Mouse (Mus musculus) neural tube, embryonic 13.5 days (tissue): Measurements from ENCODE around the gene Ebf1. TPM values are rescaled to one million over a fixed set of nuclear protein-coding genes. Genes with fewer than 3 reads are reported as not detected.
A peak's percentile ranks its signal among the peaks of the same experiment; 100 is the strongest.

Source experiments
- ATAC-seq: fragments of 200-750 bp; cut with Nextera tagmentation; 2 replicates; pipeline ENCODE4 v1.8.0; 2017; ENCODE audit warnings: low read depth, mild to moderate bottlenecking, moderate TSS enrichment, moderate library complexity
- H3K27ac ChIP-seq: fragments of 300-500 bp; sonication (generic); replicated peaks from 2 replicates; pipeline ENCODE4 v1.5.1; 2015; ENCODE audit warnings: moderate library complexity, mild to moderate bottlenecking, inconsistent platforms
- H3K27me3 ChIP-seq: fragments of 300-500 bp; sonication (generic); 2 replicates; pipeline ENCODE4 v1.6.1; 2015; ENCODE audit warnings: mild to moderate bottlenecking, inconsistent platforms
- H3K36me3 ChIP-seq: fragments of 300-500 bp; sonication (generic); 2 replicates; pipeline ENCODE4 v1.6.1; 2015; ENCODE audit warnings: mild to moderate bottlenecking, inconsistent platforms
- H3K4me1 ChIP-seq: fragments of 300-500 bp; sonication (generic); replicated peaks from 2 replicates; pipeline ENCODE4 v1.6.1; 2015; ENCODE audit warnings: inconsistent platforms
- H3K4me2 ChIP-seq: fragments of 300-500 bp; sonication (generic); 2 replicates; pipeline ENCODE4 v1.6.1; 2015; ENCODE audit warnings: inconsistent platforms, mild to moderate bottlenecking, moderate library complexity
- H3K4me3 ChIP-seq: fragments of 300-500 bp; sonication (generic); 2 replicates; pipeline ENCODE4 v1.5.1; 2015; ENCODE audit warnings: mild to moderate bottlenecking, inconsistent platforms
- H3K9ac ChIP-seq: fragments of 300-500 bp; sonication (generic); 2 replicates; pipeline ENCODE4 v1.6.1; 2015; ENCODE audit warnings: moderate library complexity, mild to moderate bottlenecking, inconsistent platforms
- H3K9me3 ChIP-seq: fragments of 300-500 bp; sonication (generic); 2 replicates; pipeline ENCODE4 v1.6.1; 2016; ENCODE audit warnings: inconsistent platforms
- WGBS: fragments of 180-500 bp; shearing (Covaris S2); methylation state at CpG from one replicate; pipeline ENCODE4 v1.1.7; 2015; 5-methylcytosine and 5-hydroxymethylcytosine counted together
- polyA plus RNA-seq: library from polyadenylated mRNA; unstranded; fragments of >200 nt; fragmentation: Nextera tagmentation; extraction: Ambion mirVana; gene quantifications from 2 replicates; pipeline ENCODE4 v1.2.1, GENCODE M21; 2015

Ebf1 gene
- polyA plus RNA-seq, 1 experiment from 2014 or later, result 184 TPM

DNA sequence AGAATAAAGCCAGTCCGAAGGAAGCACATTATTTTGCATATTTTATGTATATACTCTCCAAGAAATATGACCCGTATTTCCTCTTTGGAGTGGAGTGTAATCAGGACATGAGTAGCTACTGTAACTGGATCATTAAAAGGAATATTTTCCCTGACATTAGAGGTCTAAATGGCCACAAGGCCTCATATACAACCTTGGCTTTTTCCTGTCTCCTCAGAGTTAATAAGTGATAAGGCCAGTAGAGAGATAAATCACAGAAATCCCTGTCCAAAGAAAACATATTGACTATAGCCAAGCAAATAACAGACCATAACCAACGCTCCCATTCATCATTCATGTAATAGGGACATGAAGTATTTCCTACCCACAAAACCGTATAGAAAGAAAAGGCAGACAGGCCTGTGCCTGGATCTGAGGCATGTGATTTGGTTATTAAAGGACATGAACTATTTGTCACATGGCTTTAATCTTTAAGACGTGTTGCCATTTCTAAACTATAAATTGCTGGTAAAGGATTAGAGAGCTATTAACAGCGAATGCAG is 315.9 kb downstream of the Ebf1 start:
- Histone ChIP-seq H3K36me3 (no peaks in the 10 kb centered on the region), H3K4me3 (no peak overlapping the region), H3K27me3 (no peaks in the 10 kb centered on the region), H3K4me1 (peaks cover 19% of the 10 kb centered on the region), H3K9ac (no peak overlapping the region), H3K27ac (peak overlapping the region; percentile 75), H3K9me3 (no peaks in the 10 kb centered on the region), H3K4me2 (no peak overlapping the region)
- 51% methylated on average over 6 of the region's 6 CpGs for WGBS
- no peak for ATAC-seq

DNA sequence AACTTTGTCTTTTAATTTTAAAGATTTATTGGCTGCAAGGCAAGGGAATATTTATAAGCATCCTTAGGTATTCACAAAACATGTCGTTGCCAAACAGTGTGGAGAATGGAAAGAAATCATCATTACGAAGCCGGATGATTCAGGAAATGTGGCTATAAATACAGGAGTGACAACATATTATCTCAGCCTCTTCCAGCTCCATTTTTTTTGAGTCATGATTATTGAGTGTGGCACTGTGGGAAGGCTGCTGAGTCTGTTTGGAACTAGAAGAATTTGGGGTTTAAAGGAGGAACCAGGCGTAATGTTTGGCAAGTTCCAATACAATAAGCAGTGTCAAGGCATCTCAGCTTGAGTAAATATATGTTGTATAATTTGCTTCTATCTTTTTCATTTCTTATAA is 326.7 kb downstream of the Ebf1 start:
- Histone ChIP-seq H3K9me3 (no peaks in the 10 kb centered on the region), H3K27ac (peak overlapping the region; percentile 38; the same call in 1 of the 2 replicates), H3K4me1 (peaks cover 28% of the 10 kb centered on the region), H3K9ac (no peak overlapping the region), H3K36me3 (no peaks in the 10 kb centered on the region), H3K4me2 (no peak overlapping the region), H3K27me3 (no peaks in the 10 kb centered on the region), H3K4me3 (no peak overlapping the region)
- 62% methylated on average over 4 of the region's 4 CpGs for WGBS
- no peak for ATAC-seq

DNA sequence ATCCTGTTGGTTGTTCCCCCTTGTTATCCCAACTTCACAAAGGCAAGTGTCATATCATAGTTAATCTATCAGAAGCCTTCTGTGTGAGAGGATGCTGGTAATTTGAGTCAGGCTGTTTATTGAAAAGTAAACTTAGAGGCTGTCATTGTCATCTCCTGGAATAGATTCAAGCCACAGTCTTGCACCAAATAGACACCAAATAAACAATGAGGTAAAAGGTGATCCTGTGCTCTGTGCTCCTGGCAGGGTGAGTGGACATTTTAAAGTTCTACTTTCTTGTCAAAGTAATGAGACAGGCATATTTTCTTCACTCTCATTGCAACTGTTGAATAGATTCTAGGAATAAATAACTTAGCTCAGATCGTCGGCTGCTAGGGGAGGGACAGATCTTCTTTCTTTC is 327.3 kb downstream of the Ebf1 start:
- Histone ChIP-seq H3K27ac (no peak overlapping the region), H3K4me3 (no peak overlapping the region), H3K27me3 (no peaks in the 10 kb centered on the region), H3K9me3 (no peaks in the 10 kb centered on the region), H3K36me3 (no peaks in the 10 kb centered on the region), H3K9ac (no peak overlapping the region), H3K4me1 (peaks cover 28% of the 10 kb centered on the region), H3K4me2 (no peak overlapping the region)
- no peak for ATAC-seq
- WGBS, result 95% methylated on average over 2 of the region's 2 CpGs

DNA sequence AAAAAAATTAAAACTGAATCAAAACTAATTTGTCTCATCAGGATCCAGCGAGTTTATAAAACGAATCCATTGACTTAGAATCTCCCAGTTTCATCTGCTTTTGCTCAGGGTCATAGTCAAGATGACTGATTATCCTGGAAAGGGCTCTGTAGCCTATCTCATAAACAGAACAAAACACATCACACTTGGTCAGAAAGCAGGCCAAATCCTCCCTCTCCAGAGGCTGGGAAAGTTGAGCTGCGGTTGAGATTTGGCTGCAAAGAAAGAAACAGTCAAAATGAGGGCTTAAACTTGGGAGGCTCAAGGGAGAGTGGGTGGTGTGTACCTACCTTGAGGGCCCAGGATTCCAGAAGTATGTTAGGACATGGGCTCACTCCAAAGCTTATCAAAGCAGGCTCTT is 329.5 kb downstream of the Ebf1 start:
- Histone ChIP-seq H3K9me3 (no peaks in the 10 kb centered on the region), H3K4me3 (no peak overlapping the region), H3K4me2 (no peak overlapping the region), H3K4me1 (peaks cover 22% of the 10 kb centered on the region), H3K9ac (no peak overlapping the region), H3K36me3 (no peaks in the 10 kb centered on the region), H3K27me3 (no peaks in the 10 kb centered on the region), H3K27ac (no peak overlapping the region)
- 92% methylated on average over 3 of the region's 3 CpGs for WGBS
- no peak for ATAC-seq

DNA sequence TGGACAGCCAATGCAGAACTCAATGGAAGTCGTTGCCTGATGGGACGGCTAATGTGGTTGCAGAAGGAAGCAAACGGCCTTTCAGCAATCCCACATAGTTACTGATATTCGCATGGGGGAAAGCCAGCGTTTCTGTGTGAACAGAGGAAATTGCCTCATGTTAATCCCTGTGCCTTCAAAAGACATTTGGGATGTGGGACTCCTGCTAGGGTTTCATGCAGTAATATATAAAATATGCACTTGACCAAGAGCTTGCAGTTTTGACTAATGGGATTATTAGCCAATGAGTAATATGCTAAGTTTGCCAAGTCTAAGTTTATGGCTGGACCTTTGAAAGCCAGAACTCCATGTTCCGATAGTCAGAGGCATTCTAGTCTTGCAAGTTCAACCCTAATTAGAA is 331.4 kb downstream of the Ebf1 start:
- peaks cover 17% of the 10 kb centered on the region for H3K4me1 ChIP-seq
- no peaks in the 10 kb centered on the region for H3K27me3 ChIP-seq
- no peak overlapping the region for H3K4me3 ChIP-seq
- no peak for ATAC-seq
- H3K27ac ChIP-seq, result no peak overlapping the region
- H3K9ac ChIP-seq, result no peak overlapping the region
- H3K36me3 ChIP-seq, result no peaks in the 10 kb centered on the region
- no peaks in the 10 kb centered on the region for H3K9me3 ChIP-seq
- no peak overlapping the region for H3K4me2 ChIP-seq
- WGBS, result 89% methylated on average over 6 of the region's 6 CpGs

DNA sequence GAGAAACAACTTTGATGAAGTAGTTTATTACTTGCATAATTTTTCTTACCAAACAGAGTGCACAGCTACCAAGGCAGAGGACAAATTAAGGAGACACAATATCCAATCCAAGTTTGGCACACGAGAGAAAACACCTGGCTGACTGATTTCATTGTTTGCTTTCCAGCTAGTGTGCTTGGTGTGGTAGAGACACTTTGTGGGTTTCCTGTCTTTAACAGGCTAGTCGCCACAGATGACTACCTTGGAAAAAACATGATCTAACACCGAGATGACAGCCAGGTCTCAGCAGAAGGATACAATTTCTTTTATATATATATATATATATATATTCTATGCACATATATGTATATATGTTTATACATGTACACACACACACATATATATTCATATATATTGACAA is 332.0 kb downstream of the Ebf1 start:
- no peak overlapping the region for H3K9ac ChIP-seq
- H3K9me3 ChIP-seq, result no peaks in the 10 kb centered on the region
- H3K27me3 ChIP-seq, result no peaks in the 10 kb centered on the region
- 87% methylated on average over 3 of the region's 3 CpGs for WGBS
- H3K36me3 ChIP-seq, result no peaks in the 10 kb centered on the region
- no peak overlapping the region for H3K4me2 ChIP-seq
- no peak overlapping the region for H3K4me3 ChIP-seq
- peaks cover 17% of the 10 kb centered on the region; the same call in 1 of the 2 replicates for H3K4me1 ChIP-seq
- no peak overlapping the region for H3K27ac ChIP-seq
- no peak for ATAC-seq

DNA sequence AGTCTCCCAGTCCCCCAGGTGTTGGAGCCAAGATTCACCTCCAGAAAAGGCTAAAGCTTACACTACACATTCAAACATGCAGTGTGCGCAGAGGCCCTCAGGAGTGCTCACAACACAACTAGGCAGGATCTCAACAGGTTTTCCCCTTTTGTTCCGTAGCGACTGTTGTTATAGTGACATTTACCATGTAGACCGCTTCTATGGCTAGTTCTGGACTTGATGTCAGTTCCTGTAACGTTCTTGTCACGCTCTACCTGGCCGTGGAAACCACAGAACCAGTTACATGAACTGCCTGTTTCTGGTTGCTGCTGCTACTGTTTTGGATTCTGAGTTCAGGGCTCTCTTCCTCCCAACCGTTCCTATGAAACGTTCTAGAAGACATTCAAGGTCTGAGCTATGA is 333.2 kb downstream of the Ebf1 start:
- Histone ChIP-seq H3K4me2 (no peak overlapping the region), H3K4me1 (peaks cover 14% of the 10 kb centered on the region; the same call in 1 of the 2 replicates), H3K36me3 (no peaks in the 10 kb centered on the region), H3K27ac (no peak overlapping the region), H3K9ac (no peak overlapping the region), H3K27me3 (no peaks in the 10 kb centered on the region), H3K9me3 (no peaks in the 10 kb centered on the region), H3K4me3 (no peak overlapping the region)
- WGBS, result 93% methylated on average over 9 of the region's 9 CpGs
- ATAC-seq, result no peak

DNA sequence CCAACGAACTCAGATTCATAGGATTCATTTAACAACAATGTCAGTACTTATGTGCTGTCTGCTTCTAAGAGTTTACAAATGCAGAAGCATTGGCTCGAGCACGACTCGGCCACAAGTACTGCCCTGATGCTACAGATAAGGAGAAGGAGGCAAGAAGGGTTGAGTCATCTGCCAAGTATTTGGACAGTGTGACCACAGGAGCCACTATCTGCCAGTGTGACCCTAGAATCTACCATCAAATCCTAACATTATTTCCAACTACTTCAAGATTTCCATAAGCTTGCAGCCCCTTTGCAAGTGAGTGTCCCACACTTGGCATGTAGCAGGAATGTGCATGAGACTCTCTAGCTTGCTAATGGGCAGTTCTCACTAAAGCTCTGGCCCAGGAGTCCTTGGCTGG is 334.4 kb downstream of the Ebf1 start:
- ATAC-seq, result no peak
- Histone ChIP-seq H3K36me3 (no peaks in the 10 kb centered on the region), H3K9ac (no peak overlapping the region), H3K4me1 (peaks cover 14% of the 10 kb centered on the region; the same call in 1 of the 2 replicates), H3K9me3 (no peaks in the 10 kb centered on the region), H3K4me3 (no peak overlapping the region), H3K4me2 (no peak overlapping the region), H3K27ac (no peak overlapping the region), H3K27me3 (no peaks in the 10 kb centered on the region)
- 93% methylated on average over 4 of the region's 4 CpGs for WGBS

DNA sequence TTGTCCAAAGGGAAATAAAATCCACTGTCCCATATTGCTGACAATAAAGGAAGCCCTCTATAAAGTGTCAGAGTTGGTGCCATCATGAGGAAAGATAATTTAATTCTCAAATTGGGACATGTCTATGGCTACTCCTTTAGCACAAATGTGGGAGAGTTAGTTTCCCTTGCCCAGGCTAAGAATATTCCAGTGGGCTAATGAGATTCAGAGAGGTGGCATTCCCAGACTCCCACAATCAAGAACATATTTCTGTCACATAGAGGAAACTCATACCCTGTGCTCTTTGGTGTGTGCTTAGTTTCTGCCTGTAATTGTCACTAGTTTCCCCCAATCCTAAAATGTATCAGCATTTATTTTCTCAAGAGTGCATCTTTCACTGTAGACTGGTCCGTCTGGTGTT is 336.2 kb downstream of the Ebf1 start:
- H3K4me1 ChIP-seq, result peaks cover 14% of the 10 kb centered on the region; the same call in 1 of the 2 replicates
- no peak overlapping the region for H3K4me2 ChIP-seq
- no peak overlapping the region for H3K9ac ChIP-seq
- no peak overlapping the region for H3K4me3 ChIP-seq
- no peaks in the 10 kb centered on the region for H3K36me3 ChIP-seq
- H3K9me3 ChIP-seq, result no peaks in the 10 kb centered on the region
- H3K27ac ChIP-seq, result peak overlapping the region; percentile 56; the same call in 1 of the 2 replicates
- no peak for ATAC-seq
- no peaks in the 10 kb centered on the region for H3K27me3 ChIP-seq
- WGBS, result 58% methylated on average over 1 of the region's 1 CpGs

DNA sequence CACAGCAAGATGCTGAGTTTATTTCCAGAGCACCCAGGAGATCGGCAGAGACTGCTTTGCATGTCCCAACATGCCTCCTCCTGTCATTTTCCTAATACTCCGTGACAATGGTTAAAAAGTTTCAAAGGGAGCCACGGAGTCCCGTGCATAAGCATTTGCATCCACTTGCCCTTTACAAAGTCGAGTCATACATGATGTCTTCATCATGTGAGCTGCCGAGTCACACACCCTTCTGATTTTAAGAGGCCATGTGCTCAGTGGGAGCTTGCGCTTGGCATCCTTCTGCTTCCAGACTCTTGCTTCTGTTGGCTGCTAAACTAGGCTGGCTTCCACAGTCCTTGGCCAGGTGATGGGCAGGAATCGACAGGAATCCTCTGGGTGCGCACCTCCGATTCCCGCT is 336.7 kb downstream of the Ebf1 start:
- 0 out of 2 replicates have a peak overlapping the region, but pooled peaks have one; percentile 23 for H3K27ac ChIP-seq
- no peak overlapping the region for H3K4me2 ChIP-seq
- no peaks in the 10 kb centered on the region for H3K9me3 ChIP-seq
- no peaks in the 10 kb centered on the region for H3K27me3 ChIP-seq
- H3K4me3 ChIP-seq, result no peak overlapping the region
- 79% methylated on average over 11 of the region's 11 CpGs for WGBS
- no peak for ATAC-seq
- H3K9ac ChIP-seq, result no peak overlapping the region
- H3K4me1 ChIP-seq, result peaks cover 14% of the 10 kb centered on the region; the same call in 1 of the 2 replicates
- H3K36me3 ChIP-seq, result no peaks in the 10 kb centered on the region

DNA sequence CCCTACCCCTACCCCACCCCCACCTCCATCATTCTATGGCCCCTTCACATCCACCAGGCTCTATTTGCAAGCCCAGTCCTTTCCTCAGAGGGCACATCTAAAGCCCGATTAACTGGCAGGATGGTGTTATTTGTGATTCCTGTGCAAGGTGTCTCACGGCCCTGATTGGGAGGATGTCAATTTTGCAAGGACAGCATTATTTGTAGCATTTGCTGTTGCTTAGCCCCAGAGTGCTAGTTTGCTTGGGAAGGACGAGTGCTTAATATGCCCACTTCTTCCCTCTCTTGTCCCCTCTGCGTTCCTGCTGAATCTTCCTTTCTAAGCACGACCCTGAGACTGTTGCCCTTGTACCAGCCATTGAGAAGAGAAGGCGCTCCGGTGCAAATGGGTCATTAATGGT is 337.2 kb downstream of the Ebf1 start:
- 73% methylated on average over 7 of the region's 7 CpGs for WGBS
- no peaks in the 10 kb centered on the region for H3K9me3 ChIP-seq
- no peak for ATAC-seq
- H3K27ac ChIP-seq, result peak overlapping the region; percentile 23; the same call in 1 of the 2 replicates
- no peaks in the 10 kb centered on the region for H3K36me3 ChIP-seq
- no peak overlapping the region for H3K4me3 ChIP-seq
- H3K4me1 ChIP-seq, result peaks cover 14% of the 10 kb centered on the region; the same call in 1 of the 2 replicates
- no peak overlapping the region for H3K9ac ChIP-seq
- H3K27me3 ChIP-seq, result no peaks in the 10 kb centered on the region
- no peak overlapping the region for H3K4me2 ChIP-seq

DNA sequence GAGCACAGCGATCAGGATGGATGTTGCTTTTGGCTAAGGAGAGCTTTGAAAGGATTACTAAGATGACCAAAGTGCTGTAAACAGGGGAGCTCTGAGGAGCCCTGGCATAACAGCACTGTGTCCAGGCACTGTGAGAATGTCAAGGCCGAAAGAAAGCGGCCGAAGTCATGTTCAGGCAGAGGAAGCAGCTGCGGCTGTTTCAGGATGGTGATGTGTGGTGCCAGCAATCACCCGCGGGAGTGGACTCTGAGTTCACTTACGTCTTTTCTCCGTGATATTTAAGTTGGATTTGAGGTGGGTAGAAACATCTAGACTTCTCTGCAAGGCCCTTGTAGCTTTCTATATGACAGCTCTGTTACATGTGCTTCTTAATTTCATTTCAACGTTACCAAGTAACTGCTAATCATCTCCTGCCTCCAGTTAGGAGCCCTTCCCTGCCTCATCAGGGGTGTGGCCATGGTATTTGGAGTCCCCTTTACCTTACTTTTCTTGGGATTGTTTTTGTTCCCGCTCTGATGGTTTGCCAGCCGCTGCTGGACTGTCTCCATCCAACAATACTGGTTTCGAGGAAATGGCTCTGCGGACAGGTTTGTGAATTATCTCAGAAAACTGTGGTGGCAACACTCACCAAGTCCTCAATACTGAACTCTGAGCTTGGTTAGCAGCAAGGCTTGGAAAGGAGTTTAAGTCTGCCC is 345.8 kb downstream of the Ebf1 start:
- ATAC-seq, result no peak
- Histone ChIP-seq H3K36me3 (no peaks in the 10 kb centered on the region), H3K27me3 (no peaks in the 10 kb centered on the region), H3K9me3 (no peaks in the 10 kb centered on the region), H3K4me2 (no peak overlapping the region), H3K4me1 (peaks cover 35% of the 10 kb centered on the region), H3K27ac (no peak overlapping the region), H3K9ac (no peak overlapping the region), H3K4me3 (no peak overlapping the region)
- WGBS, result 80% methylated on average over 14 of the region's 14 CpGs

DNA sequence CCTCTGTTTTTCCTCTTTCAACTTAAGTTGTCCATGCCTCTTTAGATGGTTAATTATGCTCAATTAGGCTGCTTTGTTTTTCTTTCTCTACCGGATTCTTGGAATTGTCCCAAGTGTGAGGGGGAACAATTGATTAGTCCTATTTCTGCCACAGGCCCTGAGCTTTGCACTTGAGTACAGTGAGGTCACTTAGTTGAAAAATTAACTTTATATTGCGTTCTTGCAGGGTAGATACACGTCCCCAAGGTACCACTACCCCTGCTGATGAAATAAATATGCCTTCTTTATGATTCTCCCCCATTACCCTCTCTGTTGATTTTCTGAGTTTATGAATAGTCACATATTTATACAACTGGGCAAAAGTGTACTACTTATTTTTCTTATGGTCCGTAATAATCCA is 351.9 kb downstream of the Ebf1 start:
- H3K27ac ChIP-seq, result no peak overlapping the region
- WGBS, result 43% methylated on average over 4 of the region's 4 CpGs
- no peak for ATAC-seq
- H3K4me3 ChIP-seq, result no peak overlapping the region
- no peak overlapping the region for H3K4me2 ChIP-seq
- no peaks in the 10 kb centered on the region for H3K27me3 ChIP-seq
- H3K36me3 ChIP-seq, result no peaks in the 10 kb centered on the region
- H3K4me1 ChIP-seq, result peaks cover 33% of the 10 kb centered on the region
- H3K9me3 ChIP-seq, result no peaks in the 10 kb centered on the region
- no peak overlapping the region for H3K9ac ChIP-seq
